ENCODE assay signal across 9 mouse cellular contexts in the genomic region with DNA sequence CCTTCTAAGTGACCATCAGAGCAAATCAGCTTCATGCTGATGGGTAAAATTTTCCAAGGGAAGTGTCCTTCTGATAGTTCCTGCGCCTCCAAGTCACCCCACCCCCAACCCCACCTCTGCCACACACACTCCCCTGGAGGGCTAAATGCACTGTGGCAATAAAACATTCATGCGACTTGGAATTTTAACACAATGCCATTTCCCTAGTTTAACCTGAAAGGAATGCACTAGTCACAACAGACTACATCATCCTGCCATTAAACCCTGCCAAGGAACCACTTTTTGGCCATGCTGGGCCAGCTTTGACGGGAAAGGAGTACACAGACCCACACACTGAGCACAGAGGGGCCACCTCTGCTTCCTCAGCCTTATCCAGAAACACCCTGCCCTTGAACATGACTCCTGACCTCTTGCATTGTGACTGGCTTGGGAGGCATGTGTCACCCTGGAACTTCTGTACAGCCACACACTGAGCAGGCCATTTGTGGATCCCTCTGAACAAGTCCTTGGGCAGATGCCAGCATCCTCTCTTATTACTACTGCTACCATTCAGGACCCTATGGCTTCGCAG.
DNase-seq lines count a peak whose midpoint lies in the region; ATAC-seq and TF ChIP-seq lines count a peak whose summit lies in the region.
"Had no signal": no experiment of that assay in that cellular context is flagged by ENCODE, and none has a peak within 500 bp of the region (broad histone marks: within the 10 kb centered on the region; RNA-seq: fewer than 3 reads in every experiment).

No protein-coding gene starts in this region.

- no peaks in the 10 kb centered on the region; the same call in none of the 2 replicates for H3K27me3 ChIP-seq in forebrain, embryonic 12.5 days
- H3K27me3 ChIP-seq in forebrain, embryonic 11.5 days (ENCODE audit: control insufficient read depth, insufficient read depth, low read length), result no peaks in the 10 kb centered on the region
- H3K27me3 ChIP-seq in forebrain, embryonic 16.5 days (replicated peaks; ENCODE audit: control insufficient read depth, insufficient read depth, low read length), result no peaks in the 10 kb centered on the region
- no peaks in the 10 kb centered on the region for H3K27me3 ChIP-seq in kidney, embryonic 16.5 days (ENCODE audit: insufficient read depth, low read length)
- H3K27me3 ChIP-seq in stomach, postnatal 0 days (ENCODE audit: control insufficient read depth, insufficient read depth, low read length), result no peaks in the 10 kb centered on the region

- peaks cover 37% of the 10 kb centered on the region for H3K4me1 ChIP-seq in forebrain, embryonic 12.5 days
- H3K4me1 ChIP-seq in forebrain, embryonic 11.5 days (replicated peaks; ENCODE audit: control insufficient read depth, insufficient read depth, low read length), result peaks cover 10% of the 10 kb centered on the region; the same call in 1 of the 2 replicates
- H3K4me1 ChIP-seq in forebrain, embryonic 16.5 days (replicated peaks; ENCODE audit: control insufficient read depth, insufficient read depth, low read length), result peaks cover 16% of the 10 kb centered on the region
- peaks cover 22% of the 10 kb centered on the region for H3K4me1 ChIP-seq in kidney, embryonic 16.5 days (ENCODE audit: insufficient read depth, low read length)
- peaks cover 7% of the 10 kb centered on the region for H3K4me1 ChIP-seq in stomach, postnatal 0 days (replicated peaks; ENCODE audit: control insufficient read depth, insufficient read depth)

- H3K27ac ChIP-seq in forebrain, embryonic 12.5 days, result no peak overlapping the region
- no peak overlapping the region for H3K27ac ChIP-seq in forebrain, embryonic 11.5 days (ENCODE audit: low read depth, low read length)
- H3K27ac ChIP-seq in forebrain, embryonic 16.5 days (ENCODE audit: low read length), result no peak overlapping the region
- H3K27ac ChIP-seq in kidney, embryonic 16.5 days (ENCODE audit: low read length), result peak overlapping the region; percentile 63
- peak overlapping the region; percentile 77 for H3K27ac ChIP-seq in stomach, postnatal 0 days (replicated peaks)

- 35% methylated on average over 4 of the region's 4 CpGs for WGBS in forebrain, embryonic 12.5 days
- 39% methylated on average over 4 of the region's 4 CpGs for WGBS in forebrain, embryonic 11.5 days
- 22% methylated on average over 4 of the region's 4 CpGs for WGBS in forebrain, embryonic 16.5 days
- 36% methylated on average over 4 of the region's 4 CpGs for WGBS in kidney, embryonic 16.5 days
- 34% methylated on average over 4 of the region's 4 CpGs for WGBS in stomach, postnatal 0 days

- no peak overlapping the region for H3K9ac ChIP-seq in forebrain, embryonic 12.5 days
- no peak overlapping the region for H3K9ac ChIP-seq in forebrain, embryonic 11.5 days (ENCODE audit: low read length)
- H3K9ac ChIP-seq in forebrain, embryonic 16.5 days (replicated peaks; ENCODE audit: low read depth, low read length), result no peak overlapping the region
- peak overlapping the region; percentile 16; the same call in 1 of the 2 replicates for H3K9ac ChIP-seq in kidney, embryonic 16.5 days (replicated peaks; ENCODE audit: low read length)
- H3K9ac ChIP-seq in stomach, postnatal 0 days (ENCODE audit: low read length), result no peak overlapping the region

- H3K36me3 ChIP-seq in forebrain, embryonic 12.5 days (replicated peaks), result no peaks in the 10 kb centered on the region
- no peaks in the 10 kb centered on the region for H3K36me3 ChIP-seq in forebrain, embryonic 11.5 days (ENCODE audit: control insufficient read depth, insufficient read depth, low read length)
- H3K36me3 ChIP-seq in forebrain, embryonic 16.5 days (ENCODE audit: control insufficient read depth, insufficient read depth), result no peaks in the 10 kb centered on the region
- H3K36me3 ChIP-seq in kidney, embryonic 16.5 days (ENCODE audit: insufficient read depth, low read length), result no peaks in the 10 kb centered on the region
- no peaks in the 10 kb centered on the region for H3K36me3 ChIP-seq in stomach, postnatal 0 days (ENCODE audit: control insufficient read depth, insufficient read depth, low read length)

- TF ChIP-seq CTCF in stomach, postnatal 0 days (IDR thresholded peaks at IDR 0.05; ENCODE audit: low read depth), result no peak

- no peak overlapping the region for H3K4me2 ChIP-seq in forebrain, embryonic 12.5 days
- H3K4me2 ChIP-seq in forebrain, embryonic 11.5 days (ENCODE audit: low read depth, low read length, severe bottlenecking), result no peak overlapping the region
- H3K4me2 ChIP-seq in forebrain, embryonic 16.5 days (ENCODE audit: low read length), result no peak overlapping the region
- H3K4me2 ChIP-seq in kidney, embryonic 16.5 days (replicated peaks; ENCODE audit: low read depth, low read length), result no peak overlapping the region; the same call in 1 of the 2 replicates
- no peak overlapping the region; the same call in 1 of the 2 replicates for H3K4me2 ChIP-seq in stomach, postnatal 0 days (replicated peaks; ENCODE audit: low read depth)

- no peaks in the 10 kb centered on the region for H3K9me3 ChIP-seq in forebrain, embryonic 12.5 days
- H3K9me3 ChIP-seq in forebrain, embryonic 11.5 days (ENCODE audit: control insufficient read depth, low read length), result no peaks in the 10 kb centered on the region
- no peaks in the 10 kb centered on the region for H3K9me3 ChIP-seq in forebrain, embryonic 16.5 days (ENCODE audit: control insufficient read depth, low read length)
- no peaks in the 10 kb centered on the region for H3K9me3 ChIP-seq in kidney, embryonic 16.5 days (ENCODE audit: low read length)
- H3K9me3 ChIP-seq in stomach, postnatal 0 days (ENCODE audit: control insufficient read depth, low read length), result no peaks in the 10 kb centered on the region

- no peak overlapping the region for H3K4me3 ChIP-seq in forebrain, embryonic 12.5 days (replicated peaks)
- H3K4me3 ChIP-seq in forebrain, embryonic 11.5 days (ENCODE audit: low read depth, low read length), result no peak overlapping the region
- H3K4me3 ChIP-seq in forebrain, embryonic 16.5 days (replicated peaks; ENCODE audit: low read length), result no peak overlapping the region
- H3K4me3 ChIP-seq in kidney, embryonic 16.5 days (ENCODE audit: low read length), result no peak overlapping the region
- H3K4me3 ChIP-seq in stomach, postnatal 0 days (ENCODE audit: low read depth, low read length), result no peak overlapping the region
- H3K4me3 ChIP-seq: erythroblast, embryonic 14.5 days had no signal

- no peak for DNase-seq in forebrain, embryonic 11.5 days (ENCODE audit: low spot score)
- peak; percentile 88 for DNase-seq in Muller cell, postnatal 12 days (ENCODE audit: inconsistent ontology term)
- DNase-seq in stomach, postnatal 0 days (ENCODE audit: low spot score), result no peak
- no peak for DNase-seq in frontal cortex, postnatal 14 days (ENCODE audit: low spot score in 2 of 2)

- ATAC-seq in forebrain, embryonic 12.5 days (ENCODE audit: low FRiP score), result peak; percentile 57; the same call in 1 of the 2 replicates
- no peak for ATAC-seq in forebrain, embryonic 11.5 days (replicated peaks; ENCODE audit: low FRiP score)
- peak; percentile 81 for ATAC-seq in forebrain, embryonic 16.5 days
- ATAC-seq in kidney, embryonic 16.5 days (ENCODE audit: low FRiP score, low TSS enrichment), result peak; percentile 66; the same call in 1 of the 2 replicates
- ATAC-seq in stomach, postnatal 0 days (ENCODE audit: low FRiP score, low TSS enrichment), result 0 out of 2 replicates have a peak, but pooled peaks have one; percentile 38
- no peak for ATAC-seq in megakaryocyte-erythroid progenitor cell, adult 5-6 weeks (replicated peaks; ENCODE audit: low FRiP score, low TSS enrichment, poor library complexity, severe bottlenecking)

- no peak for TF ChIP-seq EP300 in stomach, postnatal 0 days (optimal IDR thresholded peaks at IDR 0.05)

Comparison
In these comparisons a context has a peak if more than half of its experiments do, and no peak if none do; other contexts are left out.
1. ATAC-seq: peak in forebrain, embryonic 12.5 days (single experiment), forebrain, embryonic 16.5 days (single experiment), kidney, embryonic 16.5 days (single experiment) and stomach, postnatal 0 days (single experiment); none in forebrain, embryonic 11.5 days (single experiment) and megakaryocyte-erythroid progenitor cell, adult 5-6 weeks (single experiment).
2. H3K27ac ChIP-seq: peak in kidney, embryonic 16.5 days (single experiment) and stomach, postnatal 0 days (single experiment); none in forebrain, embryonic 12.5 days (single experiment), forebrain, embryonic 11.5 days (single experiment) and forebrain, embryonic 16.5 days (single experiment).